ENCODE assay signal across 14 mouse cellular contexts in genomic region chr17:6007902-6008301, GRCm38 (mm10).
DNase-seq lines count a peak whose midpoint lies in the region; ATAC-seq lines count a peak whose summit lies in the region.
"Had no signal": no experiment of that assay in that cellular context is flagged by ENCODE, and none has a peak within 500 bp of the region (broad histone marks: within the 10 kb centered on the region; RNA-seq: fewer than 3 reads in every experiment).

No protein-coding gene starts in this region.

- no peak for ATAC-seq in liver, embryonic 16.5 days (ENCODE audit: low read depth)
- ATAC-seq in liver, embryonic 11.5 days (replicated peaks; ENCODE audit: low FRiP score) = no peak

- H3K9ac ChIP-seq in liver, embryonic 16.5 days (ENCODE audit: low read depth, low read length) = no peak overlapping the region
- H3K9ac ChIP-seq in liver, embryonic 11.5 days (ENCODE audit: low read depth, low read length) = no peak overlapping the region
- H3K9ac ChIP-seq: hindbrain, embryonic 12.5 days; lung, embryonic 15.5 days; neural tube, embryonic 12.5 days had no signal

- no peak for DNase-seq in liver, embryonic 11.5 days (ENCODE audit: low spot score)
- peak; percentile 71 to 73 for DNase-seq in B cell, adult 2 months
- peak; percentile 41 for DNase-seq in T-cell, adult 2 months (ENCODE audit: low spot score)
- peak; percentile 61 to 63 for DNase-seq in monocyte, adult 2 months (ENCODE audit: low read depth in 1 of 2, low spot score in 2 of 2)
- DNase-seq in gastrocnemius, postnatal 25 days = no peak
- DNase-seq in kidney, postnatal 4 days = no peak
- no peak for DNase-seq in cerebellum, postnatal 10 days
- DNase-seq: heart, adult 18-20 months; right cerebral cortex, postnatal 14 days; thymus, adult 2 months had no signal

- H3K4me2 ChIP-seq in liver, embryonic 16.5 days (ENCODE audit: low read depth, low read length) = peak overlapping the region; percentile 17; the same call in 1 of the 2 replicates
- H3K4me2 ChIP-seq in liver, embryonic 11.5 days = no peak overlapping the region
- H3K4me2 ChIP-seq: hindbrain, embryonic 12.5 days; lung, embryonic 15.5 days; neural tube, embryonic 12.5 days had no signal

- H3K9me3 ChIP-seq in liver, embryonic 16.5 days (replicated peaks; ENCODE audit: control insufficient read depth, low read length) = no peaks in the 10 kb centered on the region
- no peaks in the 10 kb centered on the region for H3K9me3 ChIP-seq in liver, embryonic 11.5 days (ENCODE audit: control insufficient read depth, low read length)
- H3K9me3 ChIP-seq: hindbrain, embryonic 12.5 days; lung, embryonic 15.5 days had no signal

- H3K36me3 ChIP-seq in liver, embryonic 16.5 days (ENCODE audit: control insufficient read depth, insufficient read depth) = no peaks in the 10 kb centered on the region
- no peaks in the 10 kb centered on the region; the same call in 1 of the 2 replicates for H3K36me3 ChIP-seq in liver, embryonic 11.5 days (ENCODE audit: control insufficient read depth, insufficient read depth, low read length)
- H3K36me3 ChIP-seq: hindbrain, embryonic 12.5 days; lung, embryonic 15.5 days; neural tube, embryonic 12.5 days had no signal

- no peaks in the 10 kb centered on the region for H3K27me3 ChIP-seq in liver, embryonic 16.5 days (ENCODE audit: control insufficient read depth, insufficient read depth, low read depth, low read length)
- no peaks in the 10 kb centered on the region for H3K27me3 ChIP-seq in liver, embryonic 11.5 days (replicated peaks; ENCODE audit: control insufficient read depth, insufficient read depth, low read length)
- H3K27me3 ChIP-seq: hindbrain, embryonic 12.5 days; lung, embryonic 15.5 days; neural tube, embryonic 12.5 days had no signal

- WGBS in liver, embryonic 16.5 days (ENCODE audit: insufficient replicate concordance) = 26% methylated on average over 9 of the region's 9 CpGs
- WGBS in liver, embryonic 11.5 days = 54% methylated on average over 9 of the region's 9 CpGs

- no peak overlapping the region for H3K27ac ChIP-seq in liver, embryonic 16.5 days (ENCODE audit: low read length)
- H3K27ac ChIP-seq in liver, embryonic 11.5 days (ENCODE audit: low read depth, low read length) = no peak overlapping the region
- H3K27ac ChIP-seq: hindbrain, embryonic 12.5 days; lung, embryonic 15.5 days; neural tube, embryonic 12.5 days had no signal

- no peak overlapping the region for H3K4me3 ChIP-seq in liver, embryonic 16.5 days (ENCODE audit: low read depth, low read length)
- H3K4me3 ChIP-seq in liver, embryonic 11.5 days (ENCODE audit: low read depth, low read length) = no peak overlapping the region
- H3K4me3 ChIP-seq: hindbrain, embryonic 12.5 days; lung, embryonic 15.5 days; neural tube, embryonic 12.5 days had no signal

- H3K4me1 ChIP-seq in liver, embryonic 16.5 days (ENCODE audit: control insufficient read depth, low read depth, low read length) = peaks cover 9% of the 10 kb centered on the region
- peaks cover 12% of the 10 kb centered on the region for H3K4me1 ChIP-seq in liver, embryonic 11.5 days (replicated peaks; ENCODE audit: control insufficient read depth, insufficient read depth, low read length)

Comparison
In these comparisons a context has a peak if more than half of its experiments do, and no peak if none do; other contexts are left out.
1. DNase-seq: peak in B cell, adult 2 months (2 of 2), T-cell, adult 2 months (single experiment) and monocyte, adult 2 months (2 of 2); none in liver, embryonic 11.5 days (single experiment), gastrocnemius, postnatal 25 days (single experiment), kidney, postnatal 4 days (0 of 2) and cerebellum, postnatal 10 days (0 of 2).